Mouse (Mus musculus) thymus, postnatal 14 days (tissue): ENCODE results near the gene Atg9b.
A peak's percentile ranks its signal among the peaks of the same experiment; 100 is the strongest.

Experiments used
- DNase-seq: peaks from one replicate; pipeline ENCODE4 v3.0.0; 2021

The Atg9b gene

DNA sequence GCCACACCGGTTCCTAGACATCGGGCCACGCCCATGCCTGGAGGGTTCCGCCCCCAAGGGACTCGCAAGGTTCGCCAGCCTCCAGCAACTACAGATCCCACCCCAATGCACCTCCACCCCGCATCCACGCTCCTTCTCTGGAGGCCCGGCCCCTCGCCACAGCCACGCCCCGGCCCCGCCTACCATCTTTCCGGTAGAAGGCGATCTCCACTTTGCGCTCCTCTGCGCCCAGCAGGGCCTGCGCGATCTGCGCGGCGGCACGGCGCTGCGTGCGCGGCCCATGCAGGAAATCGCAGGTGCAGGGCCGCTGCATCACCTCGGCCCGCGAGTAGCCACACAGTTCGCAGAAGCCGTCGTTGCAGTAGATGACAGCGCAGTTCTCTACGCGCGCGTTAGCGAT lies 43.8 kb downstream of the Atg9b start:
- peak; percentile 99 for DNase-seq

DNA sequence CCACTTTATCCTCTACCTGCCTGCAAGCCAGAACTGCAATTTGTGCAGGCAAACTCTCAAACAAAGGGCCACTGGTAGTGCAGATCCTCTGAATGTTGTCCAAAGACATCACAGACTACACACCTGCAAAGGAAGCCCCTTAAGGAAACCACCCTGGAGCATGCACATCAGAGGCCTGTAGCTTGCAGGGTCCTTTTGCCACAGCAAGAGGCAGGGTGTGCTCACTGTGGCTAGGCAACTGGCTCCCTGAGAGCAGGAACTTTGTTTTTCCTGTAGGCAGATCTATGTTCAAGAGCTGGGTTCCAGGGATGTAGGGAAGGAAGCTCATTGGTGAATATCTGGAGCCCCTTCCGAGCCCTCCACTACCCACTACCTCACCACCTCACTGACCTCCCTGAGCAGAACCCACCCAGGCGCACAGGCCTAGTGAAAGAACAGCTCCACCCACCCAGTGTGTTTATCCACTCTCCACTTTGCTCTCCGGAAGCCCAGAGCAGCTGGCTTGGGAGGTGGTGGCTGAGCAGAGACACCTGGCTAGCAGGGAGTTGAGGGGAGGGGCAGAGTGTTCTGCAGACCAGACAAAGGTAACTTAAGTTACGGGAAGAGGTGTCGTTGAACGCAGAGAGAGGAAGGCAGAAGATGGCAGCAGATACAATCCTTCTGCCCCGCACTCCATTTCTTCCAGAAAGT lies 44.6 kb downstream of the Atg9b start:
- DNase-seq: peak; percentile 77

GRCm38 (mm10) chr5:24346313-24346712 lies 45.6 kb downstream of the Atg9b start:
- DNase-seq: no peak

- peak; percentile 94 for DNase-seq
Measured at GRCm38 (mm10) chr5:24344477-24345051, 47.4 kb downstream of the Atg9b start.

DNA sequence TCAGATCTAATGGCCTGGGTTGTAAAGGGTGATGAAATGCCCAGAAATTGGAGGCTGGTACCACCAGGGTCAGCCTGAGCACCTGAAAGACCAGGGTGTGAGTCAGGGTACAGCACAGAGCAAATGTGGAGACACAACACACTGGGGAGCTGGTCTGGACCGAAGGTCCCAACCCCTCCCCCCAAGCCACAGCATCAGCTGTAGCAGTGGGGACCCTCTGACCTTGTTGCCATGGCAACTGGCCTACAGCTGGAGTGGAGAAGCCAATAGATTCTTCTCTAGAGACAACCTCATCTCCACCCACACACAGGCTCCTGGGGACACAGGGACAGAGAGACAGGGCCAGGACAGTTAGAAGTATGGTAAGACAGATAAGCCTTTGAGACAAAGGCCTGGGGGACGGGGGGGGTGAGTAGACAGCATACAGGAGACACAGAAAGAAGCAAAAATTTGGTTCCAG lies 47.9 kb downstream of the Atg9b start:
- DNase-seq: peak; percentile 77

DNA sequence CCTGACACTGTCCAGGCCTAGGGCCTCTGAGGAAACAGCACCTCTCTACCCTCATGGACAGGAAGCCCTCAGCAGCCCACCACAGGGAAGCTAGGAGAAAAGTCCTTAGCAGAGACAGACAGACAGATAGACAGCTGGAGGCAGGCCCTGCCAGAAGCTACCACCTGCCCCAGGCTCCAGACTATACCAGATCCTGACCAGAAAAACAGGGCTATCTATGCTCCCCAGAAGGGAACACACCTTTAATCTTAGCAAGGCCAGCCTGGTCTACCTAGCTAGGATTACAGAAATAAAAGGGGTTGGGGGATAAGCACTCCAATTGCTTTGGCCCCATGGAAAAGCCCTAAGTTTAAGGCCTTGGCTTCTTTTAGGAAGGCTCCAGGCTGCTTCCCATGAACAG lies 48.6 kb downstream of the Atg9b start:
- peak; percentile 25 for DNase-seq

- no peak for DNase-seq
Measured at GRCm38 (mm10) chr5:24342966-24343365, 49.0 kb downstream of the Atg9b start.

- no peak for DNase-seq
Measured at GRCm38 (mm10) chr5:24342205-24342963, 49.6 kb downstream of the Atg9b start.

- no peak for DNase-seq
Measured at GRCm38 (mm10) chr5:24337821-24338220, 54.1 kb downstream of the Atg9b start.

DNA sequence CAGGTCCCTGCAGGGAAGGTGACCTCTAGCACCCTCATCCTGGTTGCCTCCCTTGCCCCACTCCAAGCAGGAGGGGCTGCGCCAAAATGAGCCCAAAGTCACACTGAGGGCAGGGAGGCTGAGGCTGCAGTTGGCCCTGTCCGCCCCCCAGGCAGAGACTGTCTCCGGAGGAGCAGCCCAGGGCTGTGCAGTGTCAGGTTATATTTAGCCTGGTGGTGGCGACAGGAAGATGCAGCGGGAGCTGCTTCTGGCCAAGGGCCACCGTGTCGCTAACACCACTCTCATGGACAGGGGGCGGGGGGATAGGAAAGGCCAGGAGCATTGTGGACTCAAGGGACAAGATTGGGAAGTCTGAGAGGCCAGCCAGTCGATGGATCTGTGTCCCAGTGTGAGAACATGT lies 54.6 kb downstream of the Atg9b start:
- no peak for DNase-seq

DNA sequence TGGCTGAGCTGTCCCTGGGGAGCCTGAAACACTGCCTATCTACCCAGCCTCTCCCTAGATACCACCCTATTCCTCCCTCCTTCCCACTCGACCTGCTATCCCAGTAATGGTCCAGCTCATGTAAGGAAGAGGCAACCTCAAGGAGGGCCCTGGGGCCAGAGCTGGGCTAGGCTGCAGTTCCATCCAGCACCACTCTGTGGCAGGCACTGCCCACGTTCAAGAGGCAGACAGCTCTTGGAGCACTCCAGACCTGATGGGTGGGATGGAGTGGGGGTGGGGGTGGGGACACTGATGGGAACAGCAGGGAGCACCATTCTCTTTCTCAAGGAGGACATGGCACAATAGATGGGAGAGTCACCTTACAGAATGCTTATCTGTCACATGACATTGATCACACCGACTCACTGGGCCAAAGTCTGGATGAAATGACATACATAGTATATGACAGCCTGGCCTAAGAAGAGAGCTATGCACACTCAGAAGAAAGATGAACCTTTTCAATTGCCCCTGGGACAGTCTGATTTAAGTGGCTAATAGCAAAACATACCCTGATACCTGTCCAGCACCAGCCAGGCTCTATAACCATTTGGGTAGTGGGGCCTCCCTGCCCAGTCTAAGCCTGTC lies 55.9 kb downstream of the Atg9b start:
- DNase-seq: peak; percentile 68

GRCm38 (mm10) chr5:24334749-24335148 lies 57.2 kb downstream of the Atg9b start:
- no peak for DNase-seq
